In the genomic region with DNA sequence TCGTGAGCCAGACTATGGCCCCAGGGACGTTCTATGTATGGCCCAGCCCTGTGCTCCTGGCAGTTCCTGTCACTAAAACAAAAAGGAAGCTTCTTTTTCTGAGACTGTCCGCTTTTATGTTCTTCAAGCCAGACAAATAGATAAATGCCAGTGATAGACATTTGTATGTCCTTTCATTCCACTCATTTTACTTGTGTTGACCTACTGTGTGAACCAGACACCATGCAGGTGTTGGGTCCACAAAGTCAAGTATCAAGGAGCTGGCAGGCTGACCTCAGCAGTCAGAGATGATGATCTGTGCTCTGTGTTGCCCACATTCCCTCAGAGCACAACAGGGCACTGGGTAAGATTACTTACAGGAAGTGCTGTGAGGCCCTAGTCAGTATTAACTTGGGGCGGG, we compare ENCODE assay signal across 17 mouse cellular contexts. TPM values are rescaled to one million over a fixed set of nuclear protein-coding genes. Genes with fewer than 3 reads are reported as not detected.
"Had no signal": no experiment of that assay in that cellular context is flagged by ENCODE, and none has a peak within 500 bp of the region (broad histone marks: within the 10 kb centered on the region; RNA-seq: fewer than 3 reads in every experiment).

No protein-coding gene starts in this region.

- H3K27ac ChIP-seq: layer of hippocampus, adult 2 months; limb, embryonic 12.5 days; liver, embryonic 13.5 days; macrophage; midbrain, embryonic 15.5 days; neural tube, embryonic 12.5 days; stomach, postnatal 0 days had no signal

- H3K4me2 ChIP-seq: limb, embryonic 12.5 days; liver, embryonic 13.5 days; midbrain, embryonic 15.5 days; neural tube, embryonic 12.5 days had no signal

- H3K27me3 ChIP-seq: limb, embryonic 12.5 days; liver, embryonic 13.5 days; midbrain, embryonic 15.5 days; neural tube, embryonic 12.5 days had no signal

- H3K4me3 ChIP-seq: layer of hippocampus, adult 2 months; limb, embryonic 12.5 days; liver, embryonic 13.5 days; midbrain, embryonic 15.5 days; neural tube, embryonic 12.5 days had no signal

- ATAC-seq: midbrain, embryonic 15.5 days had no signal

- H3K9me3 ChIP-seq: limb, embryonic 12.5 days; liver, embryonic 13.5 days; midbrain, embryonic 15.5 days; neural tube, embryonic 12.5 days had no signal

- DNase-seq: kidney, adult 11 months; kidney, postnatal 10 days; kidney, postnatal 4 days; liver; liver, embryonic 13.5 days; liver, postnatal 0 days; lung, postnatal 14 days; thymus, adult 18-20 months; thymus, postnatal 14 days had no signal

- H3K9ac ChIP-seq: limb, embryonic 12.5 days; liver, embryonic 13.5 days; liver, postnatal 0 days; midbrain, embryonic 15.5 days; neural tube, embryonic 12.5 days had no signal

- H3K36me3 ChIP-seq: limb, embryonic 12.5 days; liver, embryonic 13.5 days; midbrain, embryonic 15.5 days; neural tube, embryonic 12.5 days had no signal

RNA-seq across cellular contexts. Expression of gene Lrrc4, which starts 25.2 kb away (rescaled TPM):
- total RNA-seq: monocyte, adult 5-6 weeks; neutrophil, adult 5-6 weeks had no signal
